Mouse (Mus musculus) CH12.LX (cell line): ENCODE measurements around the gene Cdh4. TPM values are rescaled to one million over a fixed set of nuclear protein-coding genes. Genes with fewer than 3 reads are reported as not detected.

ENCODE experiments used
- DNase-seq: peaks from one replicate; pipeline ENCODE4 v3.0.0-alpha.2; 2013; ENCODE audit errors: extremely low read depth
- H3K27ac ChIP-seq: 2 replicates; pipeline ENCODE4 v1.5.1; 2012; ENCODE audit warnings: low read depth, mild to moderate bottlenecking, control low read depth, moderate library complexity; ENCODE audit not compliant: insufficient read depth
- H3K27me3 ChIP-seq: replicated peaks from 2 replicates; pipeline ENCODE3; 2012; ENCODE audit warnings: inconsistent platforms
- H3K36me3 ChIP-seq, 2 experiments: replicated peaks in 1 of 2; 2 replicates each; pipeline versions ENCODE3 to v1.6.1; 2012; ENCODE audit warnings: inconsistent platforms in 1 of 2, low read length in 1 of 2, mild to moderate bottlenecking in 1 of 2, mixed read lengths in 1 of 2, moderate library complexity in 1 of 2; ENCODE audit not compliant: control insufficient read depth in 1 of 2, insufficient read depth in 1 of 2
- H3K4me1 ChIP-seq, 2 experiments: 2 replicates each; pipeline ENCODE4 v1.6.1; 2012; ENCODE audit warnings: inconsistent platforms in 1 of 2, moderate library complexity in 1 of 2; ENCODE audit not compliant: insufficient read depth in 2 of 2, control insufficient read depth in 1 of 2
- H3K4me2 ChIP-seq: 2 replicates; pipeline ENCODE4 v1.6.1; 2012; ENCODE audit warnings: low read depth, mild to moderate bottlenecking, control low read depth; ENCODE audit not compliant: poor library complexity, insufficient read depth, severe bottlenecking
- H3K4me3 ChIP-seq, 3 experiments: fragments of 150-350 bp in 1 of 3; sonication (generic) in 1 of 3; replicated peaks in 1 of 3; 2 replicates each; pipeline versions ENCODE3 to v1.5.1; 2011 to 2012; ENCODE audit warnings: low read depth in 2 of 3, low read length in 2 of 3, mild to moderate bottlenecking in 2 of 3, moderate library complexity in 2 of 3, control low read depth in 1 of 3, improper control_type of control experiment in 1 of 3, inconsistent platforms in 1 of 3, mixed read lengths in 1 of 3; ENCODE audit not compliant: poor library complexity in 1 of 3
- H3K79me2 ChIP-seq: replicated peaks from 2 replicates; pipeline ENCODE4 v1.6.1; 2012; ENCODE audit warnings: mild to moderate bottlenecking, moderate library complexity; ENCODE audit not compliant: control insufficient read depth, poor library complexity, insufficient read depth, severe bottlenecking; ENCODE audit errors: extremely low read depth
- H3K9ac ChIP-seq: 2 replicates; pipeline ENCODE4 v1.6.1; 2012; ENCODE audit warnings: low read depth, mild to moderate bottlenecking, control low read depth, moderate library complexity; ENCODE audit not compliant: insufficient read depth
- H3K9me3 ChIP-seq: replicated peaks from 2 replicates; pipeline ENCODE3; 2012; ENCODE audit warnings: low read length, inconsistent platforms, mixed read lengths
- BHLHE40 ChIP-seq: IDR thresholded peaks from 2 replicates; pipeline ENCODE4 v1.6.1; 2011; ENCODE audit warnings: mild to moderate bottlenecking, low read depth, low read length, improper control_type of control experiment
- CHD1 ChIP-seq: IDR thresholded peaks from 2 replicates; pipeline ENCODE4 v1.6.1; 2012; ENCODE audit warnings: low read depth, low read length, improper control_type of control experiment, inconsistent platforms
- CHD2 ChIP-seq: IDR thresholded peaks from 2 replicates; pipeline ENCODE4 v1.6.1; 2011; ENCODE audit warnings: low read length, improper control_type of control experiment
- CTCF ChIP-seq, 2 experiments: IDR thresholded peaks in 1 of 2; conservative IDR thresholded peaks in 1 of 2; 2 replicates each; pipeline ENCODE4 v1.5.1; 2011 to 2012; ENCODE audit warnings: low read depth in 2 of 2, low read length in 2 of 2, improper control_type of control experiment in 1 of 2, inconsistent platforms in 1 of 2, mild to moderate bottlenecking in 1 of 2, moderate library complexity in 1 of 2
- E2F4 ChIP-seq: IDR thresholded peaks from 2 replicates; pipeline ENCODE4 v1.6.1; 2011; ENCODE audit warnings: low read depth, low read length, improper control_type of control experiment; ENCODE audit not compliant: insufficient replicate concordance
- EP300 ChIP-seq: IDR thresholded peaks from 2 replicates; pipeline ENCODE4 v1.6.1; 2011; ENCODE audit warnings: low read length, improper control_type of control experiment
- ETS1 ChIP-seq: conservative IDR thresholded peaks from 2 replicates; pipeline ENCODE4 v1.6.1; 2012; ENCODE audit warnings: low read depth, mild to moderate bottlenecking, inconsistent platforms, low read length, improper control_type of control experiment, moderate library complexity
- HCFC1 ChIP-seq: IDR thresholded peaks from 2 replicates; pipeline ENCODE4 v1.6.1; 2012; ENCODE audit warnings: low read depth, mild to moderate bottlenecking, inconsistent platforms, low read length, improper control_type of control experiment
- IRF4 ChIP-seq: IDR thresholded peaks from 2 replicates; pipeline ENCODE4 v1.6.1; 2014; ENCODE audit warnings: low read depth, mild to moderate bottlenecking, inconsistent platforms, low read length, improper control_type of control experiment
- KAT2A ChIP-seq: IDR thresholded peaks from 2 replicates; pipeline ENCODE4 v1.6.1; 2012; ENCODE audit warnings: low read length, improper control_type of control experiment, inconsistent platforms; ENCODE audit not compliant: insufficient replicate concordance
- MAFK ChIP-seq: IDR thresholded peaks from 2 replicates; pipeline ENCODE4 v1.6.1; 2011; ENCODE audit warnings: low read length, improper control_type of control experiment; ENCODE audit not compliant: insufficient replicate concordance
- MAX ChIP-seq: IDR thresholded peaks from 2 replicates; pipeline ENCODE4 v1.6.1; 2011; ENCODE audit warnings: low read length, improper control_type of control experiment
- MAZ ChIP-seq: IDR thresholded peaks from 2 replicates; pipeline ENCODE4 v1.6.1; 2012; ENCODE audit warnings: low read depth, mild to moderate bottlenecking, inconsistent platforms, low read length, improper control_type of control experiment, moderate library complexity
- MEF2A ChIP-seq: IDR thresholded peaks from 2 replicates; pipeline ENCODE4 v1.6.1; 2014; ENCODE audit warnings: low read depth, mild to moderate bottlenecking, inconsistent platforms, low read length, improper control_type of control experiment, borderline replicate concordance
- MXI1 ChIP-seq: IDR thresholded peaks from 2 replicates; pipeline ENCODE4 v1.6.1; 2011; ENCODE audit warnings: mild to moderate bottlenecking, low read depth, low read length, improper control_type of control experiment
- MYC ChIP-seq: IDR thresholded peaks from 2 replicates; pipeline ENCODE4 v1.6.1; 2011; ENCODE audit warnings: low read depth, mild to moderate bottlenecking, improper control_type of control experiment, low read length
- NRF1 ChIP-seq: IDR thresholded peaks from 2 replicates; pipeline ENCODE4 v1.6.1; 2014; ENCODE audit warnings: low read depth, mild to moderate bottlenecking, inconsistent platforms, low read length, improper control_type of control experiment, moderate library complexity
- PAX5 ChIP-seq: IDR thresholded peaks from 2 replicates; pipeline ENCODE4 v1.6.1; 2012; ENCODE audit warnings: low read length, inconsistent platforms, mixed read lengths
- POLR2A ChIP-seq: IDR thresholded peaks from 2 replicates; pipeline ENCODE4 v1.6.1; 2011; ENCODE audit warnings: low read depth, mild to moderate bottlenecking, improper control_type of control experiment, low read length
- POLR2AphosphoS2 ChIP-seq: IDR thresholded peaks from 2 replicates; pipeline ENCODE4 v1.6.1; 2011; ENCODE audit warnings: low read depth, low read length, improper control_type of control experiment
- SIN3A ChIP-seq: IDR thresholded peaks from 2 replicates; pipeline ENCODE4 v1.6.1; 2012; ENCODE audit warnings: low read length, improper control_type of control experiment, inconsistent platforms
- TBP ChIP-seq: conservative IDR thresholded peaks from 2 replicates; pipeline ENCODE4 v1.6.1; 2011; ENCODE audit warnings: low read depth, low read length, improper control_type of control experiment
- UBTF ChIP-seq: IDR thresholded peaks from 2 replicates; pipeline ENCODE4 v1.6.1; 2012; ENCODE audit warnings: low read depth, mild to moderate bottlenecking, inconsistent platforms, low read length, improper control_type of control experiment, moderate library complexity
- USF2 ChIP-seq: conservative IDR thresholded peaks from 2 replicates; pipeline ENCODE4 v1.6.1; 2011; ENCODE audit warnings: low read depth, low read length, improper control_type of control experiment
- ZC3H11A ChIP-seq: IDR thresholded peaks from 2 replicates; pipeline ENCODE4 v1.6.1; 2012; ENCODE audit warnings: low read depth, mild to moderate bottlenecking, inconsistent platforms, low read length, improper control_type of control experiment
- ZKSCAN1 ChIP-seq: IDR thresholded peaks from 2 replicates; pipeline ENCODE4 v1.6.1; 2012; ENCODE audit warnings: low read depth, inconsistent platforms, low read length, improper control_type of control experiment, borderline replicate concordance
- dilution Hi-C: fragments of 300-500 bp; cut with MboI; formaldehyde crosslinking; loops from 2 replicates; pipeline ENCODE4 v1.14.3; 2020; ENCODE audit warnings: low sequenced_read_pairs; ENCODE audit not compliant: extremely low pct_unique_long_range_greater_than_20kb, extremely low pct_ligation_motif_present
- in situ Hi-C: fragments of 300-500 bp; cut with MboI; formaldehyde crosslinking; loops from 3 replicates; pipeline ENCODE4 v1.14.3; 2019; ENCODE audit warnings: low sequenced_read_pairs, low pct_ligation_motif_present, low pct_unique_long_range_greater_than_20kb, mixed read lengths
- polyA plus RNA-seq: library from polyadenylated mRNA; unstranded; fragments of >175 nt; gene quantifications from 2 replicates; pipeline ENCODE4 v1.2.1, GENCODE M21; 2012; ENCODE audit warnings: low read depth; ENCODE audit not compliant: insufficient read length
- total RNA-seq, 2 experiments: library from RNA; depleted of rRNA; stranded (reverse); fragments of 300-350 nt in 1 of 2; fragments of >200 nt in 1 of 2; gene quantifications; 2 replicates each; pipeline ENCODE4 v1.2.3; 2012 to 2014

Gene Cdh4
- total and polyA plus RNA-seq, 3 experiments = not detected

- Histone ChIP-seq H3K36me3 (no peaks in the 10 kb centered on the region), H3K9me3 (peaks cover 8% of the 10 kb centered on the region)
- no peak for TF ChIP-seq MEF2A
- TF ChIP-seq KAT2A = no peak
- TF ChIP-seq, all 38 proteins: peak for 0
- H3K4me3 ChIP-seq = no peak overlapping the region
- H3K27ac ChIP-seq = no peak overlapping the region
- dilution Hi-C loops (no loop called here), in situ Hi-C loops (no loop called here)
- H3K27me3 ChIP-seq = peaks cover 62% of the 10 kb centered on the region
- DNase-seq = no peak
- no peaks in the 10 kb centered on the region for H3K4me1 ChIP-seq
- no peak overlapping the region for H3K9ac ChIP-seq
- no peaks in the 10 kb centered on the region for H3K79me2 ChIP-seq
- H3K4me2 ChIP-seq = no peak overlapping the region
Observed at GRCm38 (mm10) chr2:179598886-179599285, 156.7 kb downstream of the Cdh4 start.

- in situ Hi-C loops = no loop called here
- Histone ChIP-seq H3K79me2 (no peaks in the 10 kb centered on the region), H3K9me3 (peaks cover 8% of the 10 kb centered on the region), H3K27me3 (peaks cover 65% of the 10 kb centered on the region), H3K9ac (no peak overlapping the region), H3K4me3 (no peak overlapping the region), H3K36me3 (no peaks in the 10 kb centered on the region), H3K27ac (no peak overlapping the region), H3K4me1 (no peaks in the 10 kb centered on the region), H3K4me2 (no peak overlapping the region)
- TF ChIP-seq ETS1 (no peak), POLR2AphosphoS2 (no peak), EP300 (no peak), MAFK (no peak), ZC3H11A (no peak), MEF2A (no peak), MXI1 (no peak), PAX5 (no peak), NRF1 (no peak), MAX (no peak), TBP (no peak), KAT2A (no peak), HCFC1 (no peak), UBTF (no peak), ZKSCAN1 (no peak)
- no peak for DNase-seq
- dilution Hi-C loops = no loop called here
Observed at GRCm38 (mm10) chr2:179599886-179600285, 157.7 kb downstream of the Cdh4 start.

GRCm38 (mm10) chr2:179600347-179600746 is 158.1 kb downstream of the Cdh4 start:
- H3K36me3 ChIP-seq = no peaks in the 10 kb centered on the region
- no peak overlapping the region for H3K27ac ChIP-seq
- no peak overlapping the region for H3K4me2 ChIP-seq
- H3K27me3 ChIP-seq = peaks cover 70% of the 10 kb centered on the region
- H3K9ac ChIP-seq = no peak overlapping the region
- H3K4me3 ChIP-seq = no peak overlapping the region
- no peaks in the 10 kb centered on the region for H3K79me2 ChIP-seq
- DNase-seq = no peak
- no peaks in the 10 kb centered on the region for H3K4me1 ChIP-seq
- H3K9me3 ChIP-seq = peaks cover 8% of the 10 kb centered on the region
- dilution Hi-C loops (no loop called here), in situ Hi-C loops (no loop called here)
- TF ChIP-seq MYC = no peak
- no peak for TF ChIP-seq USF2
- TF ChIP-seq POLR2A = no peak
- no peak for TF ChIP-seq CHD1
- TF ChIP-seq ZKSCAN1 = no peak
- TF ChIP-seq BHLHE40 = no peak
- TF ChIP-seq E2F4 = no peak
- TF ChIP-seq MAZ = no peak
- no peak for TF ChIP-seq CTCF (conservative IDR thresholded peaks at IDR 0.05 in 1 of 2, IDR thresholded peaks at IDR 0.05 in 1 of 2; ENCODE audit: low read depth in 2 of 2, low read length in 2 of 2)
- TF ChIP-seq IRF4 = no peak
- TF ChIP-seq CHD2 = no peak
- no peak for TF ChIP-seq SIN3A
